Mouse (Mus musculus) adrenal gland, adult 18-20 months (tissue): ENCODE measurements around the gene Pip5kl1. TPM values are rescaled to one million over a fixed set of nuclear protein-coding genes. Genes with fewer than 3 reads are reported as not detected.

Source experiments
- DNase-seq, 2 experiments: peaks; one replicate each; pipeline ENCODE4 v3.0.0; 2021 to 2022; ENCODE audit warnings: low spot score in 2 of 2
- long read RNA-seq, 2 experiments: library from polyadenylated mRNA; stranded (forward); transcript quantifications; one replicate each; pipeline ENCODE4 v2.0.0; 2021
- total RNA-seq, 2 experiments: library from RNA; stranded (reverse); gene quantifications; 1 replicate in 1 of 2; 2 replicates in 1 of 2; pipeline ENCODE4 v1.2.3; 2021

Pip5kl1 gene
- total RNA-seq, result not detected
- long read RNA-seq, experiment 1, result 0 reads
- long read RNA-seq, experiment 2, result 0 reads

- no peak for DNase-seq
Measured at GRCm38 (mm10) chr2:32574497-32574896, at the start of gene Pip5kl1. Gene Pip5kl1, plus strand, starts transcription at chr2:32574797.

- peak in 1 of 2 experiments; percentile 53 for DNase-seq
Measured at GRCm38 (mm10) chr2:32525816-32526215, 48.8 kb upstream of the Pip5kl1 start.

GRCm38 (mm10) chr2:32527468-32527966 is 47.1 kb upstream of the Pip5kl1 start:
- DNase-seq, result peak in 1 of 2 experiments; percentile 57

GRCm38 (mm10) chr2:32528326-32528725 is 46.3 kb upstream of the Pip5kl1 start:
- no peak for DNase-seq

GRCm38 (mm10) chr2:32530479-32530878 is 44.1 kb upstream of the Pip5kl1 start:
- DNase-seq, result no peak

GRCm38 (mm10) chr2:32533163-32533562 is 41.4 kb upstream of the Pip5kl1 start:
- DNase-seq, result no peak

GRCm38 (mm10) chr2:32534061-32534732 is 40.4 kb upstream of the Pip5kl1 start:
- DNase-seq, result peak in 1 of 2 experiments; percentile 44

GRCm38 (mm10) chr2:32534733-32535471 is 39.7 kb upstream of the Pip5kl1 start, which contains the start of gene Fam102a:
Gene Fam102a, plus strand, starts transcription at chr2:32535332.
- DNase-seq, result peak; percentile 96 to 98

GRCm38 (mm10) chr2:32535501-32535991 is 39.1 kb upstream of the Pip5kl1 start:
- peak; percentile 61 to 66 for DNase-seq

GRCm38 (mm10) chr2:32536086-32536633 is 38.4 kb upstream of the Pip5kl1 start:
- no peak for DNase-seq

- DNase-seq, result peak in 1 of 2 experiments; percentile 46
Measured at GRCm38 (mm10) chr2:32536634-32537359, 37.8 kb upstream of the Pip5kl1 start.

GRCm38 (mm10) chr2:32537360-32537905 is 37.2 kb upstream of the Pip5kl1 start:
- DNase-seq, result no peak

- DNase-seq, result no peak
Measured at GRCm38 (mm10) chr2:32537941-32538340, 36.7 kb upstream of the Pip5kl1 start.

GRCm38 (mm10) chr2:32538461-32538860 is 36.1 kb upstream of the Pip5kl1 start:
- DNase-seq, result no peak

- no peak for DNase-seq
Measured at GRCm38 (mm10) chr2:32539452-32539981, 35.1 kb upstream of the Pip5kl1 start.

- DNase-seq, result no peak
Measured at GRCm38 (mm10) chr2:32541333-32541908, 33.2 kb upstream of the Pip5kl1 start.

- DNase-seq, result no peak
Measured at GRCm38 (mm10) chr2:32541986-32542573, 32.5 kb upstream of the Pip5kl1 start.

- no peak for DNase-seq
Measured at GRCm38 (mm10) chr2:32543031-32543449, 31.6 kb upstream of the Pip5kl1 start.

GRCm38 (mm10) chr2:32546951-32547350 is 27.6 kb upstream of the Pip5kl1 start:
- DNase-seq, result no peak
